Mouse (Mus musculus): ENCODE results near the gene Mt3. TPM values are rescaled to one million over a fixed set of nuclear protein-coding genes. Genes with fewer than 3 reads are reported as not detected.

The Mt3 gene
- total RNA-seq, 2 experiments from 2014 or later: 1,175 to 1,192 TPM

- no peak for DNase-seq (ENCODE audit: low spot score in 2 of 2)
- Histone ChIP-seq H3K4me3 (peak overlapping the region; percentile 70), H3K27ac (peak overlapping the region; percentile 97)
- no peak for TF ChIP-seq CTCF (conservative IDR thresholded peaks at IDR 0.05)
These were observed 28.1 kb downstream of the Mt3 start for GRCm38 (mm10) chr8:94180561-94180908.

GRCm38 (mm10) chr8:94182055-94182929, 29.9 kb downstream of the Mt3 start:
- no peak for DNase-seq (ENCODE audit: low spot score in 2 of 2)
- Histone ChIP-seq H3K27ac (peak overlapping the region; percentile 69; the same call in 1 of the 2 replicates), H3K4me3 (peak overlapping the region; percentile 41; the same call in 1 of the 2 replicates)
- TF ChIP-seq CTCF (conservative IDR thresholded peaks at IDR 0.05): no peak

- H3K4me3 ChIP-seq: peak overlapping the region; percentile 41
- peak; percentile 82 for TF ChIP-seq CTCF (conservative IDR thresholded peaks at IDR 0.05)
- peak; percentile 70 to 76 for DNase-seq (ENCODE audit: low spot score in 2 of 2)
- H3K27ac ChIP-seq: peak overlapping the region; percentile 69
These were observed 30.7 kb downstream of the Mt3 start for GRCm38 (mm10) chr8:94183117-94183516.

DNA sequence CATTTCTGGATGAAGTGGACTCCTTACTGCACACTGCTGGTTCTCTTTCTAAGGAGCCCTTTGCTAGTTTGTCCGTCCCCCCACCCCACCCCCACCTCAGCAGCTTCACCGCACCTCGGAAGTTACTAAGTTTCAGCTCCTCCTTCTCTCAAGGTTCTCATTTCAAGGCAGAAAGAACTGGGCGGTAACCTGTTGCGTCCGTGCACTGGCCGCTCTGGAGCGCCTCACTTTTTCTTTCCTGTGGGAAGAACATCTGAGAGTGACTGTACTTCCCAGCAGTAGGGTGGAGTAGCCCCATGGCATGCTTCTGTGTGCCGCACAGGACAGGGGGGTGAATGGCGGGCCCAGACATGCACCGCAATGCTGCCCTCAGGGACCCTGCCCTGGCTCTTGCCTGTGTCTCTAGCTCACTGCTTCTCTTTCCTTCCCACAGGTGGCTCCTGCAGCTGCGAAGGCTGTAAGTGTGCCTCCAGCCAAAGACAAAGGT, 32.0 kb downstream of the Mt3 start:
- DNase-seq (ENCODE audit: low spot score in 2 of 2): no peak
- Histone ChIP-seq H3K27ac (no peak overlapping the region), H3K4me3 (no peak overlapping the region)
- TF ChIP-seq CTCF (conservative IDR thresholded peaks at IDR 0.05): no peak

- no peak for DNase-seq (ENCODE audit: low spot score in 2 of 2)
- Histone ChIP-seq H3K27ac (no peak overlapping the region), H3K4me3 (no peak overlapping the region)
- TF ChIP-seq CTCF (conservative IDR thresholded peaks at IDR 0.05): no peak
These were observed 33.4 kb downstream of the Mt3 start for GRCm38 (mm10) chr8:94185791-94186190.

- DNase-seq (ENCODE audit: low spot score in 2 of 2): peak in 1 of 2 experiments; percentile 47
These were observed 34.1 kb downstream of the Mt3 start for GRCm38 (mm10) chr8:94186542-94186941.

GRCm38 (mm10) chr8:94187290-94188002, 35.0 kb downstream of the Mt3 start:
- TF ChIP-seq CTCF (conservative IDR thresholded peaks at IDR 0.05): no peak
- peak overlapping the region; percentile 87 for H3K27ac ChIP-seq
- no peak overlapping the region for H3K4me3 ChIP-seq
- DNase-seq (ENCODE audit: low spot score in 2 of 2): no peak

More at GRCm38 (mm10) chr8:94186542-94186941, 34.1 kb downstream of the Mt3 start:
- peak; percentile 75 for TF ChIP-seq CTCF (conservative IDR thresholded peaks at IDR 0.05)
- H3K27ac ChIP-seq: peak overlapping the region; percentile 87
- no peak overlapping the region for H3K4me3 ChIP-seq

DNA sequence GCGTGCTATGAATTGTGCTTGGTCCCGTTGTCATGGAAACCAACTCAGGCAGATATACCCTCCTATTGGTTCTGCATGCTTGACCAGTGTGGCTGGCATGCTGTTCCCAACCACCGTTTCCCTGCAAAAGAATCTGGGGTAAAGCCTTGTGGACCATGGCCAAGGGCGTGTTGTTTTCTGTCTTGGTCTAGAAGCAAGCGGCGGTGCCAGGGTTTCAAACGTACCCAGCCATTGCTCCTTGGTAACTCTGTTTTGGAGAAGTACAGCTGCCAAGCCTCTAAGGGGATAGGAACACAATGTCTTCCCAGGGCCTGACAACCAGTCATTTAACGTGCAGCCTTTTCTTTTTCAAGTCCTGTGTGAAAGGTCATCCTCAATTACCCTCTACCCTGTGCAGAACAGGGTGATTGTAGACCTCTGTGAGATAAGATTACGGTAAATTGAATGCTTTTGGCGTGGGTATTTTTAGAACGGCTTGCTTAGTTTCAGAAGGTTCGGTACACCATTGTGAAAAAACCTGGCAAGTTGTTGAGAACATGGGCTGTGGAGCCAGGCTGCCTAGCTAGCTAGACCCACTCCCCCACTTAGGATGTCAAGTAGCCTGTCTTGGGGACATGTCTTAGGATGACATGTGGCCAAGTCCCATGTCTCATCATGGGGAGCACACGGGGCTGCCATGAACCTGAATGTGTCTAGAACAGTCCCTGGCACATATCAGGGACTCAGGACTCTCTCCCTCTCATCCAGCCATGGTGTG, 37.0 kb downstream of the Mt3 start:
- Histone ChIP-seq H3K4me3 (no peak overlapping the region), H3K27ac (peak overlapping the region; percentile 87)
- DNase-seq (ENCODE audit: low spot score in 2 of 2): peak; percentile 67 to 81
- TF ChIP-seq CTCF (conservative IDR thresholded peaks at IDR 0.05): no peak

DNA sequence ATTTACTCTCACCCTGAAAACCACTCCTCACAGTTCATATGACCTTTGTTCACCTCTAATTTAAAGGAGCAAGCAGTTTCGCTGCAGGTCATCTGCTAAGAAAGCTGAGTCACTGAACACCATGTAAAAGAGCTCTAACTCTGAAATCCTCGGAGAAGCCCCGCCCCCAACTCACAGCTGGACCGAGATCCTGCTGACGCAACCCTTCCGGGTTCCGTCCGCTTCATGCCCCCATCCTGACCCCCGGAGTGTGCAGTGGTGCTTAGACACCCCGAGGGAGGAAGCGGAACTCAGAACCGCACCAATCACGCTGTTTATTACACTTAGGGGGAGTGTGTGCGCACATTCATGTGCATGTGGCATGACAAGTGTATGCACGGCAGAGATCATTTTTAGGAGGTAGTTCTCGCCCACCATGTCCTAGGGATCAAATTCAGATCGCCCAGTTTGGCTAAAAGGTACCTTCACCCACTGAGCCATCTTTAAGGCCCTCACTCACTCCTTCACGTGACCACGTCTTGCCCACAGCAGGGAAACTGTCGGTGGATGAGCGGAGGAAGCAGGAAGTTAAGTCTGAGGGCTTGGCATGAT, 38.8 kb downstream of the Mt3 start:
- no peak overlapping the region for H3K27ac ChIP-seq
- TF ChIP-seq CTCF (conservative IDR thresholded peaks at IDR 0.05): no peak
- no peak for DNase-seq (ENCODE audit: low spot score in 2 of 2)
- H3K4me3 ChIP-seq: no peak overlapping the region

DNA sequence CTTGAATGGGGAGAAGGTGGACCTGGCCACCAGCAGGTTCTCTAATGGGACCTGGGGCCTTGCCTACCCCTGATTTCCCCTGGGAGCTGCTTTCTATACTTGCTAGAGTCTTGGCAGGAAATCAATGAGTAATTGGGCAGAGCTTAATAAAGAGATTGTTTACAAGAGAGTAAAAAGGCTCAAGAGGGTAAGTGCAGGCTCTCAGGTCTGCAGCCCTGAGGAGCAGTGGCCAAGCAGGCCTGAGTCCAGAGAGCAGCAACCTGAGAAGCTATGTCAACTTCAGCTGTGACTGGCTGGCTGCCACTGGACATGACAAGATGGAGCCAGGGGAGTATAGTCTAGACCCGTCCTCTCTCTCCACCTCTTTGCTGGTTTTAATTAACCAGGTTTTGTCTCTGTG, 40.5 kb downstream of the Mt3 start:
- TF ChIP-seq CTCF (conservative IDR thresholded peaks at IDR 0.05): no peak
- Histone ChIP-seq H3K27ac (peak overlapping the region; percentile 48; the same call in 1 of the 2 replicates), H3K4me3 (no peak overlapping the region)
- DNase-seq (ENCODE audit: low spot score in 2 of 2): no peak

DNA sequence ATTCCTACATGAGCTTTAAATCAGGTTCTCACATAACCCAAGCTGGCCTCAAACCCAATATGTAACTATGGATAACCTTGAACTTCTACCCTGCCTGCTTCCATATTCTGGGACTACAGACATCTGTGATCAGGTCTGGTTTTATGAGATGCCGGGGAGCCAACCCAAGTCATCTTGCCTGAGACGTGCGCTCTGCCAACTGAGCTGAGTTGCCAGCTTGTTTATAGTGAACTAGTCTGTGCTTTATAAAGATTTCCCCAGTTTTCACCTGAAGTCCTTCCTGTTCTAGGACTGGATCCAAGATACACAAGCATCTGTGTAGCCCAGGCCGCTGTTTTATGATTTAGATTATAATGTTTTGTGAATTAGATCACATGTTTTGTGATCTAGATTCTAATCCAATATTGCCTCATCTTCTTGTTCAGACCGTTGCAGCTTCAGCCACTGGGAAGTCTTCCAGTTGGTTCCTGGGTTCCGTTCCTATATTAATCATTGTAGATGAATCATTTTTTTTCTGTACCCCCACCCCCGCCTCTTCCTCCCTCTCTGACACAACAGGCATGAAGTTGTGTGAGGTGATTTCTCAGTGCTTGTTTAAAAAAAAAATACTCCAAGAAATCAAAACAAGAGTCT, 42.3 kb downstream of the Mt3 start:
- TF ChIP-seq CTCF (conservative IDR thresholded peaks at IDR 0.05): no peak
- H3K27ac ChIP-seq: peak overlapping the region; percentile 18; the same call in 1 of the 2 replicates
- DNase-seq (ENCODE audit: low spot score in 2 of 2): peak in 1 of 2 experiments; percentile 42

More for the DNA sequence above, 42.3 kb downstream of the Mt3 start:
- H3K4me3 ChIP-seq: no peak overlapping the region
